Mouse (Mus musculus) embryonic fibroblast, embryonic 13.5 days (primary cell): ENCODE measurements around the gene Vwa3a.

ENCODE experiments used
- CTCF ChIP-seq: IDR thresholded peaks from 2 replicates; pipeline ENCODE4 v1.5.1; 2011; ENCODE audit warnings: mild to moderate bottlenecking, control low read depth, low read length, moderate library complexity, borderline replicate concordance; ENCODE audit not compliant: insufficient read depth
- POLR2A ChIP-seq: IDR thresholded peaks from 2 replicates; pipeline ENCODE4 v1.6.1; 2011; ENCODE audit warnings: low read depth, mild to moderate bottlenecking, control low read depth, low read length, moderate library complexity

GRCm38 (mm10) chr7:120722839-120723278 lies 16.3 kb upstream of the Vwa3a start:
- no peak for TF ChIP-seq CTCF
- TF ChIP-seq POLR2A, result no peak
